9 mouse cellular contexts compared by ENCODE assay signal in the genomic region with DNA sequence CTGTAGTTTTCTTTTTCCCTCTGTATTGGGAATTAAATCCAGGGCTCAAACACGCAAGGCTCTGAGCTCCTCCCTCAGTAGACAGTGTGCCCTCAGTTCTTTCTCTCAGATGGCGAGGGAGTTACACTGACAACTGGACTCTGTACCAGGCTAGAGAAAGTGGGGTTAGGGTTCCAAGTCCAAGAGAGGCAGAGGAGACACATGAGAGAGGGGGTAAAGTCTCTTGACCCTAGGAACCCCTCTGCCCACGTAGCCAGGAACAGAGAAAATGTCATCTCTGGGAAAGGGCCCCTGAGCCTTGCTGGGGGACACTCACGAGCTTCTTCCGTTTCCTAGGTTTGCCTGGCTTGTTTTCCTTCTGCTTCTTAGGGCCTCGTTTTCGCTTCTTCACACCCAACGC. TPM values are rescaled to one million over a fixed set of nuclear protein-coding genes. Genes with fewer than 3 reads are reported as not detected.
DNase-seq lines count a peak whose midpoint lies in the region; ATAC-seq and TF ChIP-seq lines count a peak whose summit lies in the region.
"Had no signal": no experiment of that assay in that cellular context is flagged by ENCODE, and none has a peak within 500 bp of the region (broad histone marks: within the 10 kb centered on the region; RNA-seq: fewer than 3 reads in every experiment).

No protein-coding gene starts in this region.

- peaks cover 13% of the 10 kb centered on the region for H3K79me2 ChIP-seq in myocyte (ENCODE audit: control insufficient read depth, insufficient read depth)

- ATAC-seq in heart, embryonic 15.5 days (replicated peaks; ENCODE audit: insufficient number of reproducible peaks, insufficient read depth, low FRiP score, low read depth) = no peak
- ATAC-seq in forebrain, embryonic 14.5 days = no peak

- H3K4me2 ChIP-seq in heart, embryonic 15.5 days = peak overlapping the region; percentile 97; the same call in 1 of the 2 replicates
- peak overlapping the region; percentile 96 for H3K4me2 ChIP-seq in forebrain, embryonic 14.5 days (ENCODE audit: low read length)
- peak overlapping the region; percentile 99 for H3K4me2 ChIP-seq in myocyte (ENCODE audit: low read depth)

- no peak for TF ChIP-seq POLR2A in myocyte (IDR thresholded peaks at IDR 0.05; ENCODE audit: insufficient read length, low read depth)

- H3K9ac ChIP-seq in heart, embryonic 15.5 days = 0 out of 2 replicates have a peak overlapping the region, but pooled peaks have one; percentile 28
- H3K9ac ChIP-seq in forebrain, embryonic 14.5 days (ENCODE audit: low read length) = peak overlapping the region; percentile 74; the same call in 1 of the 2 replicates

- H3K27me3 ChIP-seq in heart, embryonic 15.5 days = no peaks in the 10 kb centered on the region
- no peaks in the 10 kb centered on the region for H3K27me3 ChIP-seq in forebrain, embryonic 14.5 days (replicated peaks; ENCODE audit: control insufficient read depth, insufficient read depth, low read length)
- no peaks in the 10 kb centered on the region for H3K27me3 ChIP-seq in myocyte (ENCODE audit: control insufficient read depth, insufficient read depth, insufficient read length)
- H3K27me3 ChIP-seq: CH12.LX had no signal

- WGBS in heart, embryonic 15.5 days = 53% methylated on average over 8 of the region's 8 CpGs
- 54% methylated on average over 8 of the region's 8 CpGs for WGBS in forebrain, embryonic 14.5 days

- no peak overlapping the region for H3ac ChIP-seq in myocyte (ENCODE audit: control insufficient read depth, insufficient read length)

- H3K27ac ChIP-seq in heart, embryonic 15.5 days = peak overlapping the region; percentile 97
- peak overlapping the region; percentile 100 for H3K27ac ChIP-seq in forebrain, embryonic 14.5 days (ENCODE audit: low read depth, low read length)

- DNase-seq in heart, adult 18-20 months = no peak
- DNase-seq in forebrain, embryonic 14.5 days (ENCODE audit: low spot score) = no peak
- peak; percentile 43 for DNase-seq in kidney, postnatal 10 days
- DNase-seq in right cerebral cortex, postnatal 10 days (ENCODE audit: low spot score in 2 of 2) = no peak
- no peak for DNase-seq in layer of hippocampus, adult 9-11 months
- DNase-seq in thymus, postnatal 10 days (ENCODE audit: low spot score in 2 of 2) = no peak

- peaks cover 38% of the 10 kb centered on the region for H3K36me3 ChIP-seq in heart, embryonic 15.5 days
- peaks cover 50% of the 10 kb centered on the region for H3K36me3 ChIP-seq in forebrain, embryonic 14.5 days (ENCODE audit: control insufficient read depth, insufficient read depth, low read length)
- H3K36me3 ChIP-seq in myocyte (ENCODE audit: control insufficient read depth, insufficient read depth) = peaks cover 18% of the 10 kb centered on the region

- H3K9me3 ChIP-seq in heart, embryonic 15.5 days (replicated peaks) = no peaks in the 10 kb centered on the region
- no peaks in the 10 kb centered on the region for H3K9me3 ChIP-seq in forebrain, embryonic 14.5 days (replicated peaks; ENCODE audit: control insufficient read depth, low read length)

- peak overlapping the region; percentile 10; the same call in 1 of the 2 replicates for H3K4me3 ChIP-seq in heart, embryonic 15.5 days
- H3K4me3 ChIP-seq in forebrain, embryonic 14.5 days (ENCODE audit: low read depth, low read length) = peak overlapping the region; percentile 97; the same call in 1 of the 2 replicates
- H3K4me3 ChIP-seq in myocyte = peak overlapping the region; percentile 56

- peaks cover 42% of the 10 kb centered on the region for H3K4me1 ChIP-seq in heart, embryonic 15.5 days (replicated peaks)
- peaks cover 27% of the 10 kb centered on the region for H3K4me1 ChIP-seq in forebrain, embryonic 14.5 days (ENCODE audit: control insufficient read depth, insufficient read depth, low read length)

TF ChIP-seq in myocyte, 11 proteins besides CTCF, POLR2A, EP300 and RAD21:
- no peak for TF ChIP-seq POLR2AphosphoS2 (IDR thresholded peaks at IDR 0.05; ENCODE audit: insufficient read length, low read depth)
- TF ChIP-seq MYOG (IDR thresholded peaks at IDR 0.05; ENCODE audit: control insufficient read depth in 1 of 3, insufficient read depth in 1 of 3, insufficient read length in 2 of 3, low read depth in 2 of 3) = no peak
- TF ChIP-seq SRF (IDR thresholded peaks at IDR 0.05; ENCODE audit: control insufficient read depth, insufficient read length, low read depth) = no peak
- TF ChIP-seq REST (IDR thresholded peaks at IDR 0.05; ENCODE audit: insufficient read depth, insufficient read length) = no peak
- no peak for TF ChIP-seq TCF3 (IDR thresholded peaks at IDR 0.05; ENCODE audit: insufficient read length, low read depth)
- TF ChIP-seq USF1 (IDR thresholded peaks at IDR 0.05; ENCODE audit: low read depth) = no peak
- no peak for TF ChIP-seq TCF12 (IDR thresholded peaks at IDR 0.05; ENCODE audit: insufficient read depth, poor library complexity, severe bottlenecking)

RNA-seq across cellular contexts. Expression of a gene that starts 4.8 kb away (rescaled TPM):
- polyA plus RNA-seq in heart, embryonic 15.5 days (2015; fragmentation: Nextera tagmentation; extraction: Ambion mirVana) = 14.2 and 22.9 TPM in 2 replicates
- 10 to 100 TPM; 16.2 to 26.3 TPM for total RNA-seq in heart, adult 18-20 months (2021)
- 70.3 and 77.3 TPM in 2 replicates for polyA plus RNA-seq in forebrain, embryonic 14.5 days (2014; fragmentation: Nextera tagmentation; extraction: Ambion mirVana)
- polyA plus RNA-seq in myocyte (2012; fragmentation: generic; extraction: Trizol) = 148 TPM

RNA-seq across cellular contexts. Expression of a gene that starts 24.1 kb away (rescaled TPM):
- 6.6 and 7.3 TPM in 2 replicates for polyA plus RNA-seq in heart, embryonic 15.5 days (2015; fragmentation: Nextera tagmentation; extraction: Ambion mirVana)
- total RNA-seq in heart, adult 18-20 months (2021) = under 1 TPM; 0.41 to 0.57 TPM
- polyA plus RNA-seq in forebrain, embryonic 14.5 days (2014; fragmentation: Nextera tagmentation; extraction: Ambion mirVana) = 126 and 146 TPM in 2 replicates
- 2.5 TPM for polyA plus RNA-seq in myocyte (2012; fragmentation: generic; extraction: Trizol)

RNA-seq across cellular contexts. Expression of a gene that starts 30.9 kb away (rescaled TPM):
- 129 and 132 TPM in 2 replicates for polyA plus RNA-seq in heart, embryonic 15.5 days (2015; fragmentation: Nextera tagmentation; extraction: Ambion mirVana)
- total RNA-seq in heart, adult 18-20 months (2021) = 100 to 1,000 TPM; 112 to 118 TPM
- polyA plus RNA-seq in forebrain, embryonic 14.5 days (2014; fragmentation: Nextera tagmentation; extraction: Ambion mirVana) = 106 and 142 TPM in 2 replicates
- 126 TPM for polyA plus RNA-seq in myocyte (2012; fragmentation: generic; extraction: Trizol)

RNA-seq across cellular contexts. Expression of a gene that starts 31.1 kb away (rescaled TPM):
- polyA plus RNA-seq in heart, embryonic 15.5 days (2015; fragmentation: Nextera tagmentation; extraction: Ambion mirVana) = 20.6 and 24.0 TPM in 2 replicates
- 10 to 100 TPM; 30.2 to 32.2 TPM for total RNA-seq in heart, adult 18-20 months (2021)
- polyA plus RNA-seq in forebrain, embryonic 14.5 days (2014; fragmentation: Nextera tagmentation; extraction: Ambion mirVana) = 31.1 and 36.4 TPM in 2 replicates
- polyA plus RNA-seq in myocyte (2012; fragmentation: generic; extraction: Trizol) = 23.0 TPM

RNA-seq across cellular contexts. Expression of a gene that starts 33.7 kb away (rescaled TPM):
- 37.3 and 40.6 TPM in 2 replicates for polyA plus RNA-seq in heart, embryonic 15.5 days (2015; fragmentation: Nextera tagmentation; extraction: Ambion mirVana)
- 10 to 100 TPM; 10.3 to 14.3 TPM for total RNA-seq in heart, adult 18-20 months (2021)
- polyA plus RNA-seq in forebrain, embryonic 14.5 days (2014; fragmentation: Nextera tagmentation; extraction: Ambion mirVana) = 4.7 and 5.7 TPM in 2 replicates
- 0.16 TPM for polyA plus RNA-seq in myocyte (2012; fragmentation: generic; extraction: Trizol)

Comparison
In these comparisons a context has a peak if more than half of its experiments do, and no peak if none do; other contexts are left out.
1. H3K4me3 ChIP-seq: peak in every context shown above with its lines; median percentile 97 in forebrain, embryonic 14.5 days; 56 in myocyte; 10 in heart, embryonic 15.5 days.
2. RNA of a gene that starts 24.1 kb away (polyA plus RNA-seq): 126 to 146 TPM in forebrain, embryonic 14.5 days; 6.6 to 7.3 TPM in heart, embryonic 15.5 days and 2.5 TPM in myocyte (single experiment); every median in the first group is over 10 times any median in the second.
3. Peak in every context shown above with its lines, with median percentiles within 50 percentile points of each other: H3K4me2 ChIP-seq.